ENCODE assay signal across 14 mouse cellular contexts in genomic region chr9:118939831-118940230, GRCm38 (mm10). TPM values are rescaled to one million over a fixed set of nuclear protein-coding genes. Genes with fewer than 3 reads are reported as not detected.
DNase-seq lines count a peak whose midpoint lies in the region; ATAC-seq and TF ChIP-seq lines count a peak whose summit lies in the region.
"Had no signal": no experiment of that assay in that cellular context is flagged by ENCODE, and none has a peak within 500 bp of the region (broad histone marks: within the 10 kb centered on the region; RNA-seq: fewer than 3 reads in every experiment).

No protein-coding gene starts in this region.

- H3K27ac ChIP-seq in heart, adult 2 months, result peak overlapping the region; percentile 17; the same call in 1 of the 2 replicates
- no peak overlapping the region for H3K27ac ChIP-seq in heart, embryonic 11.5 days (ENCODE audit: low read depth, low read length)
- H3K27ac ChIP-seq in lung, embryonic 15.5 days, result peak overlapping the region; percentile 69
- H3K27ac ChIP-seq in kidney, postnatal 0 days, result peak overlapping the region; percentile 62
- H3K27ac ChIP-seq in small intestine, adult 2 months (ENCODE audit: insufficient read depth, low read depth, low read length), result peak overlapping the region; percentile 91; the same call in 1 of the 2 replicates
- H3K27ac ChIP-seq: liver, embryonic 14.5 days had no signal

- 93% methylated on average over 12 of the region's 12 CpGs for WGBS in heart, adult 2 months
- WGBS in heart, embryonic 11.5 days (ENCODE audit: insufficient replicate concordance), result 86% methylated on average over 12 of the region's 12 CpGs
- 69% methylated on average over 12 of the region's 12 CpGs for WGBS in lung, embryonic 15.5 days
- WGBS in kidney, postnatal 0 days, result 51% methylated on average over 12 of the region's 12 CpGs
- WGBS in small intestine, adult 2 months, result 58% methylated on average over 12 of the region's 12 CpGs

- H3K4me1 ChIP-seq in heart, adult 2 months (ENCODE audit: control insufficient read depth, insufficient read depth, low read length), result peaks cover 14% of the 10 kb centered on the region
- peaks cover 32% of the 10 kb centered on the region for H3K4me1 ChIP-seq in heart, embryonic 11.5 days (ENCODE audit: control insufficient read depth, insufficient read depth, low read length)
- peaks cover 44% of the 10 kb centered on the region for H3K4me1 ChIP-seq in lung, embryonic 15.5 days
- peaks cover 31% of the 10 kb centered on the region for H3K4me1 ChIP-seq in kidney, postnatal 0 days (replicated peaks; ENCODE audit: insufficient read depth, low read length)
- H3K4me1 ChIP-seq in small intestine, adult 2 months (ENCODE audit: control insufficient read depth, insufficient read depth, insufficient read length, low read length), result peaks cover 29% of the 10 kb centered on the region; the same call in 1 of the 2 replicates

- H3K79me2 ChIP-seq in heart, adult 2 months (replicated peaks; ENCODE audit: control insufficient read depth, insufficient read depth, low read length), result no peaks in the 10 kb centered on the region

- H3K27me3 ChIP-seq in heart, adult 2 months (ENCODE audit: control insufficient read depth, insufficient read depth, low read length), result no peaks in the 10 kb centered on the region
- no peaks in the 10 kb centered on the region for H3K27me3 ChIP-seq in heart, embryonic 11.5 days (ENCODE audit: control insufficient read depth, insufficient read depth, low read length)
- no peaks in the 10 kb centered on the region for H3K27me3 ChIP-seq in lung, embryonic 15.5 days
- H3K27me3 ChIP-seq in kidney, postnatal 0 days (ENCODE audit: insufficient read depth, low read length), result no peaks in the 10 kb centered on the region
- no peaks in the 10 kb centered on the region for H3K27me3 ChIP-seq in small intestine, adult 2 months (ENCODE audit: control insufficient read depth, insufficient read depth, low read length)

- no peaks in the 10 kb centered on the region for H3K9me3 ChIP-seq in heart, embryonic 11.5 days (replicated peaks; ENCODE audit: control insufficient read depth, low read length)
- H3K9me3 ChIP-seq in lung, embryonic 15.5 days, result no peaks in the 10 kb centered on the region
- H3K9me3 ChIP-seq in kidney, postnatal 0 days (replicated peaks; ENCODE audit: low read length), result no peaks in the 10 kb centered on the region

- no peak overlapping the region for H3K4me3 ChIP-seq in heart, adult 2 months
- H3K4me3 ChIP-seq in heart, embryonic 11.5 days (ENCODE audit: low read depth, low read length), result no peak overlapping the region
- no peak overlapping the region for H3K4me3 ChIP-seq in lung, embryonic 15.5 days
- H3K4me3 ChIP-seq in kidney, postnatal 0 days (replicated peaks; ENCODE audit: low read depth, low read length), result no peak overlapping the region
- no peak overlapping the region for H3K4me3 ChIP-seq in small intestine, adult 2 months (ENCODE audit: low read depth, low read length)

- no peak for TF ChIP-seq CTCF in heart, adult 2 months (IDR thresholded peaks at IDR 0.05)
- no peak for TF ChIP-seq CTCF in kidney, postnatal 0 days (IDR thresholded peaks at IDR 0.05; ENCODE audit: low read depth)
- TF ChIP-seq CTCF in small intestine, adult 2 months (IDR thresholded peaks at IDR 0.05; ENCODE audit: extremely low read depth, insufficient read length, insufficient replicate concordance, low read depth, low read length), result no peak

- no peaks in the 10 kb centered on the region for H3K36me3 ChIP-seq in heart, adult 2 months (ENCODE audit: control insufficient read depth, insufficient read depth, low read length)
- H3K36me3 ChIP-seq in heart, embryonic 11.5 days (ENCODE audit: control insufficient read depth, insufficient read depth, low read length), result no peaks in the 10 kb centered on the region
- H3K36me3 ChIP-seq in lung, embryonic 15.5 days, result no peaks in the 10 kb centered on the region
- H3K36me3 ChIP-seq in kidney, postnatal 0 days (ENCODE audit: insufficient read depth, low read length), result no peaks in the 10 kb centered on the region
- no peaks in the 10 kb centered on the region for H3K36me3 ChIP-seq in small intestine, adult 2 months (ENCODE audit: control insufficient read depth, insufficient read depth, low read length)

- intact Hi-C loops in heart, adult 2 months (cut with DNase I), result no loop called here

- TF ChIP-seq POLR2A in heart, adult 2 months (IDR thresholded peaks at IDR 0.05; ENCODE audit: insufficient read depth, low read depth, low read length), result no peak
- no peak for TF ChIP-seq POLR2A in small intestine, adult 2 months (IDR thresholded peaks at IDR 0.05; ENCODE audit: low read depth, low read length)

- TF ChIP-seq EP300 in heart, adult 2 months (IDR thresholded peaks at IDR 0.05; ENCODE audit: insufficient read depth, low read depth, low read length), result no peak

- H3K9ac ChIP-seq in heart, adult 2 months (ENCODE audit: low read depth, low read length), result no peak overlapping the region
- H3K9ac ChIP-seq in heart, embryonic 11.5 days (ENCODE audit: low read depth, low read length), result no peak overlapping the region
- no peak overlapping the region for H3K9ac ChIP-seq in lung, embryonic 15.5 days
- no peak overlapping the region for H3K9ac ChIP-seq in kidney, postnatal 0 days (ENCODE audit: low read depth, low read length)
- H3K9ac ChIP-seq: liver, embryonic 14.5 days had no signal

- no peak overlapping the region for H3K4me2 ChIP-seq in heart, embryonic 11.5 days
- no peak overlapping the region for H3K4me2 ChIP-seq in lung, embryonic 15.5 days
- peak overlapping the region; percentile 7; the same call in 1 of the 2 replicates for H3K4me2 ChIP-seq in kidney, postnatal 0 days (ENCODE audit: low read length)
- H3K4me2 ChIP-seq: midbrain, embryonic 11.5 days had no signal

- ATAC-seq in heart, embryonic 11.5 days (replicated peaks; ENCODE audit: insufficient number of reproducible peaks, low FRiP score, low TSS enrichment), result no peak
- ATAC-seq in lung, embryonic 15.5 days (ENCODE audit: borderline replicate concordance, extremely low read depth, low FRiP score, low TSS enrichment), result no peak
- peak; percentile 43; the same call in 1 of the 2 replicates for ATAC-seq in kidney, postnatal 0 days (replicated peaks; ENCODE audit: low FRiP score, low read depth)
- ATAC-seq: inflammation-experienced regulatory T-cells, adult 6 months had no signal

- DNase-seq in heart, adult 2 months, result no peak
- DNase-seq in lung, adult 18-20 months, result no peak
- DNase-seq in kidney, postnatal 0 days (ENCODE audit: low spot score), result no peak
- no peak for DNase-seq in frontal cortex, postnatal 10 days (ENCODE audit: low spot score in 2 of 2)
- DNase-seq in cerebellum, postnatal 36 days, result no peak
- DNase-seq: cerebellum, postnatal 25 days; spleen, adult 18-20 months; thymus, adult 18-20 months had no signal

RNA-seq across cellular contexts. Expression of gene Ctdspl, which starts 13.6 kb away (rescaled TPM):
- total RNA-seq in heart, adult 2 months (2021), result 1 to 10 TPM; 9.0 to 9.7 TPM
- polyA plus RNA-seq in heart, adult 2 months (2012; rRNA removed), result 8.5 and 9.6 TPM in 2 replicates
- polyA plus RNA-seq in heart, embryonic 11.5 days (2014; fragmentation: Nextera tagmentation; extraction: Ambion mirVana), result 8.5 and 10.5 TPM in 2 replicates
- 19.0 and 22.2 TPM in 2 replicates for polyA plus RNA-seq in lung, embryonic 15.5 days (2015; fragmentation: Nextera tagmentation; extraction: Ambion mirVana)
- polyA plus RNA-seq in kidney, postnatal 0 days (2015; fragmentation: Nextera tagmentation; extraction: Ambion mirVana), result 21.9 and 24.2 TPM in 2 replicates
- polyA plus RNA-seq in small intestine, adult 2 months (2012; rRNA removed), result 8.9 and 29.3 TPM in 2 replicates
